Mouse (Mus musculus) lung, embryonic 14.5 days (tissue): Measurements from ENCODE around the gene Nop2. TPM values are rescaled to one million over a fixed set of nuclear protein-coding genes. Genes with fewer than 3 reads are reported as not detected.
"Not testable (repeated sequence)": the region's sequence is repeated elsewhere in the genome, so short reads cannot be mapped to it uniquely, and the experiment has no call there.

ENCODE experiments used
- ATAC-seq: fragments of 200-750 bp; cut with Nextera tagmentation; 2 replicates; pipeline ENCODE4 v1.8.0; 2017; ENCODE audit warnings: mild to moderate bottlenecking, moderate TSS enrichment, moderate library complexity; ENCODE audit not compliant: insufficient read depth
- DNase-seq: peaks from one replicate; pipeline ENCODE4 v3.0.0-alpha.2; 2015
- H3K27ac ChIP-seq: fragments of 300-500 bp; sonication (generic); 2 replicates; pipeline ENCODE4 v1.5.1; 2014; ENCODE audit warnings: low read depth, mild to moderate bottlenecking, moderate library complexity
- H3K27me3 ChIP-seq: fragments of 300-500 bp; sonication (generic); 2 replicates; pipeline ENCODE4 v1.6.1; 2014; ENCODE audit warnings: low read length, control low read depth; ENCODE audit not compliant: insufficient read depth
- H3K36me3 ChIP-seq: fragments of 300-500 bp; sonication (generic); 2 replicates; pipeline ENCODE4 v1.6.1; 2014; ENCODE audit warnings: control low read depth; ENCODE audit not compliant: insufficient read depth
- H3K4me1 ChIP-seq: fragments of 300-500 bp; sonication (generic); 2 replicates; pipeline ENCODE4 v1.6.1; 2014; ENCODE audit warnings: antibody characterized with exemption, control low read depth; ENCODE audit not compliant: insufficient read depth
- H3K4me2 ChIP-seq: fragments of 300-500 bp; sonication (generic); 2 replicates; pipeline ENCODE4 v1.6.1; 2014; ENCODE audit warnings: mild to moderate bottlenecking
- H3K4me3 ChIP-seq: fragments of 300-500 bp; sonication (generic); 2 replicates; pipeline ENCODE4 v1.5.1; 2014; ENCODE audit warnings: low read depth, low read length
- H3K9ac ChIP-seq: fragments of 300-500 bp; sonication (generic); 2 replicates; pipeline ENCODE4 v1.6.1; 2014
- H3K9me3 ChIP-seq: fragments of 300-500 bp; sonication (generic); 2 replicates; pipeline ENCODE4 v1.6.1; 2016; ENCODE audit warnings: low read depth, low read length, control low read depth
- CTCF ChIP-seq: IDR thresholded peaks from 2 replicates; pipeline ENCODE4 v1.5.1; 2016; ENCODE audit warnings: antibody characterized with exemption, low read depth
- whole genome bisulfite sequencing: fragments of 180-500 bp; shearing (Covaris S2); extraction: QIAGEN DNeasy Blood & Tissue Kit; methylation state at CpG from one replicate; pipeline ENCODE4 v1.1.7; 2014; 5-methylcytosine and 5-hydroxymethylcytosine counted together
- polyA plus RNA-seq: library from polyadenylated mRNA; unstranded; fragments of >200 nt; fragmentation: Nextera tagmentation; extraction: Ambion mirVana; gene quantifications from 2 replicates; pipeline ENCODE4 v1.2.1, GENCODE M21; 2014

The Nop2 gene
- polyA plus RNA-seq, 1 experiment from 2014 or later = 70.6 TPM

DNA sequence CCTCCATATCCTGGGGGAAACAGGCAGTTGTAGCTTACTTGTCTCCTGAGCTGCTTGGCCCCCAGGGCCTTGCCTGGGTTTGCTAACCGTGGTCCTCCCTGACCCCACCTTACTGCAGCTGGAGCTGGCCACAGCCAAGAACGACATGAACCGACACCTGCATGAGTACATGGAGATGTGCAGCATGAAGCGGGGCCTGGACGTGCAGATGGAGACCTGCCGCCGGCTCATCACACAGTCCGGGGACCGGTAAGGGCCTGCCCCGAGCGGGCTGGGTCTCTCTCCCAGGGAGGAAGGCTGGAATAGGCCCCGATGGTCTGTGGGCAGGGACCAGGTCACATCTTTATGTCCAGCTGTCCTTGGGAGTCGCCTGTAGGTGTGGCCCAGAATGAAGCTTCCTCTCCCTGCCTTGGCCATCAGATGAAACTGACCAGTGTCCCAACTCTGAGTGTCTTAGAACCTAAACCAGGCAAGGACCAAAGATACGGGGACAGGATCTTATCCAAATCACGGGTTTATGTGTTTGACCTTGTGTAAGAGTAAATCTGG, 27.3 kb downstream of the Nop2 start:
- Histone ChIP-seq H3K9ac (no peak overlapping the region), H3K36me3 (peaks cover 56% of the 10 kb centered on the region), H3K27me3 (no peaks in the 10 kb centered on the region), H3K4me1 (peaks cover 6% of the 10 kb centered on the region), H3K4me3 (no peak overlapping the region), H3K27ac (no peak overlapping the region), H3K4me2 (no peak overlapping the region), H3K9me3 (no peaks in the 10 kb centered on the region)
- no peak for TF ChIP-seq CTCF
- no peak for ATAC-seq
- WGBS = 82% methylated on average over 15 of the region's 15 CpGs
- DNase-seq = no peak

DNA sequence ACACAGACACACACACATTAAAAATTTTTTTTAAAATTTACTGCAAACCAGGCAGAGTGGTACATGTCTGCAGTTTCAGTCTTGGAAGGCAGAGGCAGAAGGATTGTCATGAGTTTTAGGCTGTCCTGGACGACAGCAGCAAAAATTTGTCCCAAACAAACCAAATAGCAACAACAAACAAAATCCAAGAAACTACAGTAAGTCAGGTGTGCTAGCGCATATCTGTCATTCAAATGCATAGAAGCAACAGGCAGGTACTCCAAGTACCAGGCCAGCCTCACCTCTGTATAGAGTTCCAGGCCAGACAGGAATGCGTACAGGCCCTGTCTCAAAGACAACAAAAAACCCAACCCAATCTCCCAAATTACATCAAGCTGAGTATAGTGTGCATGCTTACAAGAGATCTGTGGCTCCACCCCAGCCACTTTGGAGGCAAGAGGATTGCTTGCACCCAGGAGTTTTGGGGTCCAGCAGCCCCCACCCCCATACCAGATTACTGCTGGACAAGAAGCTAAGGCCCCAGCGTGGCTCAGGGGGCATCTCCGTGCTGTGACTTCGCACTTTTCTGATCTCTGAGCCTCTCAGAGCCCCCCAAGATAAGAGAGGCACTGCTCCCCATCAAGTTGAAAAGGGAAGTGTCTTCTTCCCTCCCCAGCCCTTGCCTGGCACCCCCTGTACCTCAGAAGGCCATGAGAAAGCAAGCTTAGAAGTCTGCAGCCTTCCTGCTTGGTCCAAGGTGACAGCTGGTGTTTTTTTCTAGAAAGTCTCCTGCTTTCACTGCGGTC, 28.3 kb downstream of the Nop2 start:
- no peak for ATAC-seq
- H3K9me3 ChIP-seq = no peaks in the 10 kb centered on the region
- no peak overlapping the region for H3K4me3 ChIP-seq
- 71% methylated on average over 7 of the region's 7 CpGs for whole genome bisulfite sequencing
- no peak overlapping the region for H3K4me2 ChIP-seq
- H3K27me3 ChIP-seq = no peaks in the 10 kb centered on the region
- H3K27ac ChIP-seq = no peak overlapping the region; the same call in 1 of the 2 replicates
- TF ChIP-seq CTCF = no peak
- no peak overlapping the region for H3K9ac ChIP-seq
- DNase-seq = no peak
- H3K36me3 ChIP-seq = peaks cover 62% of the 10 kb centered on the region
- peaks cover 7% of the 10 kb centered on the region for H3K4me1 ChIP-seq

DNA sequence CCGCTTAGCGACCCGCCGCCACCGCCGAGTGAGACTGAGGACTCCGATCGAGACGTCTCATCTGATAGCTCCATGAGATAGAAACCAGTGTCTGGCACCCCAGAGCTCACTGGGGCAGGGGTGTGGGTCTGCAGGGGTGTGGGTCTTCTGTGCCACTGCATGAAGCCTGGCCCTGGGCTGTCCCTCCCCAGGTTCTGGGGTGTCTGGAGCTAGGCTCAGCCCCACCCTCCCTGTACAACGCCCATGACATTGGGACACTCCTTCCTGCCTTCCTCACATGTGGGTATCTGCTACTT, 28.8 kb downstream of the Nop2 start:
- H3K9ac ChIP-seq = no peak overlapping the region
- H3K4me3 ChIP-seq = no peak overlapping the region
- 35% methylated on average over 10 of the region's 10 CpGs for WGBS
- peaks cover 62% of the 10 kb centered on the region for H3K36me3 ChIP-seq
- H3K4me2 ChIP-seq = no peak overlapping the region
- no peaks in the 10 kb centered on the region for H3K9me3 ChIP-seq
- no peaks in the 10 kb centered on the region for H3K27me3 ChIP-seq
- ATAC-seq = no peak
- H3K27ac ChIP-seq = no peak overlapping the region
- no peak for TF ChIP-seq CTCF
- peak; percentile 18 for DNase-seq
- H3K4me1 ChIP-seq = peaks cover 7% of the 10 kb centered on the region

DNA sequence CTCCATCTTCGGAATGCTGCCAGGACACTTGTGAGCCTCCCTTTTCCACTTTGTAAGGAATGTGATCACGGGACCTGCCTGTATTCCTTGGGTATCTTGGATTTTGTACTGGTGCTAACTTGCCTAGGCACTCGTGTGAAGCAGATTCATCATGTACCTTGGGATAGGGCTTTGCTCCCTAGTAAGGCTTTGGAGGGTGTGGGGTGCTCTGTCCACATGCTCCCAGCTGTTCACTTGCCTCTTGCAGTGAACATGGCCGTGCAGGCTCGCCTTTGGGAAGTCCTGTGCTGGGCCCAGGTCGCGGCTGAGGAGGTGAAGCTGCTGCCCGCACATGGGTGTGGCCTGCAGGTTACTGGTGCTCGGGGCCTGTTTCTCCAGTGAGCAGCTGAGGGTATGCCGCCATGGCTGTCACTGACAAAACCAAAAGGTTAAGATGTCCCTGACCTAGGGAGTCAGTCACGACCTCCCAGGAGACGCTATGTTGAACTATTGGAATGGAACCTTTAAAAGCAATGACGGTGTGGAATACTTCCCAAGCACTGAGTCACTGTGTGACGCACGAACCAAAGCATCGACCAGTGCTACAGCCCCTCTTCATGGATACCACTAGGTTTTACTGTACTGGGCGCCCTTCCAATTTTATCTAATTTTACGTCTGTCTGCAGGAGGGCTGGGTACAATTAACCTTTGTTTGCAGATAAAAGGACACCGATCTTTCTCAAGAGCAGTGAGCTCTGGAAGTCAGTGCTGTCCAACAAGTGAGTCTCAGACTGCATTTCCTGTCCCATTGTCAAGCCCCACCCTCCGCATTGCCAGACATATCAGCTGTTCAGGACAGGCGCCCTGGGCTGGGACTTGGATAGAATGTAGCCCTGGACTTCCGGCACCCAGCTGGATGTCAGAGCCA, 29.4 kb downstream of the Nop2 start:
- Histone ChIP-seq H3K4me1 (peaks cover 7% of the 10 kb centered on the region), H3K4me3 (no peak overlapping the region), H3K36me3 (peaks cover 62% of the 10 kb centered on the region), H3K9me3 (no peaks in the 10 kb centered on the region), H3K27me3 (no peaks in the 10 kb centered on the region), H3K27ac (peak overlapping the region; percentile 61; the same call in 1 of the 2 replicates), H3K4me2 (no peak overlapping the region), H3K9ac (no peak overlapping the region)
- ATAC-seq = no peak
- WGBS = 17% methylated on average over 22 of the region's 22 CpGs
- peak; percentile 73 for DNase-seq
- TF ChIP-seq CTCF = no peak

DNA sequence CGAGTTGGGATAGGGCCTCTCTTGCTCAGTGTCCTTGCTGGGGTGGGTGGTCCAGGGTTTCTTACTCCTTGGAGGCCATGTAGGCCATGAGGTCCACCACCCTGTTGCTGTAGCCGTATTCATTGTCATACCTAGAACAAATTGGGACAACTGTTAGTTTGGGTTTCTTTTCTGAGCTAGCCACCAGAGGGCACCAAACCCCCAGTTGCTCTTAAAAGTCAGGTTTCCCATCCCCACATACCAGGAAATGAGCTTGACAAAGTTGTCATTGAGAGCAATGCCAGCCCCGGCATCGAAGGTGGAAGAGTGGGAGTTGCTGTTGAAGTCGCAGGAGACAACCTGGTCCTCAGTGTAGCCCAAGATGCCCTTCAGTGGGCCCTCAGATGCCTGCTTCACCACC, 30.3 kb downstream of the Nop2 start:
- not testable (repeated sequence) for ATAC-seq, H3K9me3 ChIP-seq, H3K27me3 ChIP-seq, H3K4me2 ChIP-seq, H3K4me3 ChIP-seq, H3K27ac ChIP-seq, H3K9ac ChIP-seq
- peak; percentile 67 for TF ChIP-seq CTCF
- DNase-seq = peak; percentile 85
- WGBS = 7% methylated on average over 3 of the region's 5 CpGs
- Histone ChIP-seq H3K36me3 (peaks cover 64% of the 10 kb centered on the region), H3K4me1 (peaks cover 11% of the 10 kb centered on the region)

DNA sequence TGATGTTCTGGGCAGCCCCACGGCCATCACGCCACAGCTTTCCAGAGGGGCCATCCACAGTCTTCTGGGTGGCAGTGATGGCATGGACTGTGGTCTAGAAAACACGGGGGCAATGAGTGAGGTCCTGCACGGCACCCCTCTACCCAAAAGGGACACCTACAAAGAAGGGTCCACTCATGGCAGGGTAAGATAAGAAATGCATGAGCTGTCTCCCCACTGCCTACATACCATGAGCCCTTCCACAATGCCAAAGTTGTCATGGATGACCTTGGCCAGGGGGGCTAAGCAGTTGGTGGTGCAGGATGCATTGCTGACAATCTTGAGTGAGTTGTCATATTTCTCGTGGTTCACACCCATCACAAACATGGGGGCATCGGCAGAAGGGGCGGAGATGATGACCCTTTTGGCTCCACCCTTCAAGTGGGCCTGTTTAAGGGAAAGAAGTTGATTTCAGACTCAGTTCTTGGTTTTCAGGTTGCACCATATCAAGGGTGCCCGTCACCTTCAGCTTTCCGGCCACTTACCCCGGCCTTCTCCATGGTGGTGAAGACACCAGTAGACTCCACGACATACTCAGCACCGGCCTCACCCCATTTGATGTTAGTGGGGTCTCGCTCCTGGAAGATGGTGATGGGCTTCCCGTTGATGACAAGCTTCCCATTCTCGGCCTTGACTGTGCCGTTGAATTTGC, 31.1 kb downstream of the Nop2 start:
- not testable (repeated sequence) for H3K27ac ChIP-seq, ATAC-seq, H3K4me3 ChIP-seq, H3K9me3 ChIP-seq, H3K9ac ChIP-seq, H3K27me3 ChIP-seq, DNase-seq
- H3K4me2 ChIP-seq = peak overlapping the region; percentile 41; the same call in 1 of the 2 replicates
- H3K4me1 ChIP-seq = peaks cover 19% of the 10 kb centered on the region
- 68% methylated on average over 10 of the region's 16 CpGs for WGBS
- peaks cover 69% of the 10 kb centered on the region for H3K36me3 ChIP-seq
